Mouse (Mus musculus): ENCODE results near the gene Gyg. TPM values are rescaled to one million over a fixed set of nuclear protein-coding genes. Genes with fewer than 3 reads are reported as not detected.

Gene Gyg
- polyA plus RNA-seq, 1 experiment from 2014 or later: 47.4 TPM

DNA sequence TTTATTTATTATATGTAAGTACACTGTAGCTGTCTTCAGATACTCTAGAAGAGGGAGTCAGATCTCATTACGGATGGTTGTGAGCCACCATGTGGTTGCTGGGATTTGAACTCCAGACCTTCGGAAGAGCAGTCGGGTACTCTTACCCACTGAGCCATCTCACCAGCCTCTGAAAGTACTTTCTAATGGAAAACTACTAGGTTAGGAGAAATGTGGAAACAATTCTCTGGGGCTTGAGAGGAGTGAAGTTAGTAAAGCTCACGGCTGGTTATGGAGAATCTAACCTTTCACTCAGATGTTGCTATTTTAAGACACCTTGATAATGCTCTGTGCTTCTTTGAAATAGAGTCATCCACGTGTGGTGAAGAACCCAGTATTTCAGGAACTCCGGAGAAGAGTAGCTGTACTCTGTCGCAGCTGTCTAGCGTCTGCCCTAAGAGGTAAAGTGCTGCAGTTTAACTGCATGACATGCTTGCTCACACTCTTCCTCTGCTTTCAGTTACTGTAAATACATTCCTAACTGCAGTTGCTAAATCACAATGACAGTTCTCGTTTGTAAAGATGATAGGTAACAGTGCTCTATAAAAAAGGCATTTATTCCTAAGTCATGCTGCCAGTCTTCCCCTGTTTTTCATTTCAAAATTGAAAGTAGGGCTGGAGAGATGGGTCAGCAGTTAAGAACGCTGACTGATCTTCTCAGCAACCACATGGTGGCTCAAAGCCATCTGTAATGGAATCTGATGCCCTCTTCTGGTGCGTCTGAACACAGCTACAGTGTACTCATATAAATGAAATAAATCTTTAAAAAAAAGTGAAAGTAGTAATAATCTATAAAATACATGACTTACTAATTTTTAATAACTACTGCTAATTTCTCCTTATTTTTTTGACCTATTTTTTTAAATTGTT, 78.7 kb downstream of the Gyg start:
- Histone ChIP-seq H3K36me3 (no peaks in the 10 kb centered on the region), H3K9ac (no peak overlapping the region), H3K27me3 (replicated peaks) (no peaks in the 10 kb centered on the region), H3K27ac (no peak overlapping the region), H3K4me2 (replicated peaks) (no peak overlapping the region), H3K4me1 (replicated peaks) (no peaks in the 10 kb centered on the region), H3K9me3 (no peaks in the 10 kb centered on the region), H3K4me3 (replicated peaks) (no peak overlapping the region)
- WGBS: 71% methylated on average over 11 of the region's 11 CpGs
- ATAC-seq: no peak

Other genes starting within 250 kb of the Gyg start
- 1.1 and 1.5 TPM in 2 replicates for gene Cp, start 198.3 kb downstream of the Gyg start, polyA plus RNA-seq (2015; fragmentation: Nextera tagmentation; extraction: Ambion mirVana)
- gene Hps3, start 120.0 kb downstream of the Gyg start, polyA plus RNA-seq (2015; fragmentation: Nextera tagmentation; extraction: Ambion mirVana): 9.4 and 11.0 TPM in 2 replicates
- gene Hltf, start 97.5 kb downstream of the Gyg start, polyA plus RNA-seq (2015; fragmentation: Nextera tagmentation; extraction: Ambion mirVana): 14.9 and 15.0 TPM in 2 replicates
- 3.9 and 4.9 TPM in 2 replicates for gene Cpa3, start 86.9 kb upstream of the Gyg start, polyA plus RNA-seq (2015; fragmentation: Nextera tagmentation; extraction: Ambion mirVana)
- gene Cpb1, start 120.4 kb upstream of the Gyg start, polyA plus RNA-seq (2015; fragmentation: Nextera tagmentation; extraction: Ambion mirVana): 27.1 and 91.9 TPM in 2 replicates
- 0.49 and 0.79 TPM in 2 replicates for gene Agtr1b, start 211.9 kb upstream of the Gyg start, polyA plus RNA-seq (2015; fragmentation: Nextera tagmentation; extraction: Ambion mirVana)